Mouse (Mus musculus) layer of hippocampus, adult 6 months (tissue): ENCODE measurements around the gene Epyc. TPM values are rescaled to one million over a fixed set of nuclear protein-coding genes. Genes with fewer than 3 reads are reported as not detected.

Experiments used
- long read RNA-seq, 2 experiments: library from polyadenylated mRNA; unstranded; transcript quantifications; one replicate each; pipeline ENCODE4 v2.0.0; 2019 to 2020
- polyA plus RNA-seq: library from polyadenylated mRNA; unstranded; fragments of <200 nt; fragmentation: Nextera tagmentation; gene quantifications from 2 replicates; pipeline ENCODE4 v1.2.3, GENCODE M21; 2021

Gene Epyc
- 0.67 and 0.82 TPM in 2 replicates for polyA plus RNA-seq
- long read RNA-seq, experiment 1 = 0 reads
- long read RNA-seq, experiment 2 = 0 reads

DNA sequence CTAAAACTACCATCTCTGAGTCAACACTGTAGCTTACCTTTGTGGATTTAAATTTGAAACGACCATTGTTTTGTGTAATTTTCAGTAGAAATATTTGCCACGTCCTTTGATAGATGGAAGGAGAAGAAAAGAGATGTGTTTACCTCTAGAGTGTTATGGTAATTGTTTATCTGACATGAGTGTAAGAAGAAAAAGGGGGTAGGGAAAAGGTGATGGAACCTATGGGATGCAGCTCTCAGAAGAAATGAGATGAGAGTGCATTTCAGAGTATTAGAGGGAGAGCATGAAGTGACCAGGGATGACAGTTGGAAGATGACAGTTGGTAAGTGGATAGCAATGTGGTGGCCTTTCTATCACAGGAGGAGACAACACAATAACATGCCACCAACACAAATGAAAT is at the start of gene Epyc:
Gene Epyc, plus strand, starts transcription at position 301 of the 400 bp plus-strand sequence.

DNA sequence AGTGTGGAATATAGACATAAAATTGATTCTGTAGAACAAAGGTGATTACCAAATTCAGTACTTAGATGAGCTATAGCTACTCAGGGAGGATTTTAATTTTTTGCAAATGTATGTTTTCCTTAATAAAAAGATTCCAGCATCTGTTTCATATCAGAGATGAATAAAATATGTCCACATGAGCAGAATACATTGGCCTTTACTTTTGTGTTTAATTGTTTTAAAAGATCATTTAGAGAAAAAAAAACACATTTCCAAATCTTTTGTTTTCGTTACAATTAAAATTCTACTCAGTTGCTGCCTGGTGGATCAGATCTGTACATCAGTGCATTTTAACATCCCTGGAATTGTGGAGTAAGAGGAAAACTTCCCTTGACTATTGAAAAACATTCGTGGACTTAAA is 37.3 kb upstream of the Epyc start, which contains the start of gene Kera:
Gene Kera, plus strand, starts transcription at position 301 of the 400 bp plus-strand sequence.

DNA sequence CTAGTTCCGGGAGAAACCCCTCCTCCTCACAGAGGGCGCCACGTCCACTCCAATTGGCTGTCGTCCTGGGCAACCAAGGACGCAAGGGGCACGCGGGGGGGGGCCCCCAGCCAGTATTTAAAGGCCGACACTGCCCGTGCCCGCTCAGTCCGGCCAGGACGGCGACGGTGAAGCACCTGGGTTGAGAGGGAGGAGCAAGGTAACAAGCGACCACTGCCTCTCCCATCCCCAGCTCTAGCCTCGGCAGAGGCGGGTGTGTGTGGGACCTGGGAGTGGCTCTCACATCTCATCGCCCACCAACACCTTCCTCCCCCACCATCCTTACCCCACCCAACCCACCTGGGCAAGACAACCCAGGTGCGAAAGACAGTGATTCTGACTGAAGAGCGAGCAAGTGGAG is 49.0 kb downstream of the Epyc start, which contains the start of gene Ccer1:
Gene Ccer1, plus strand, starts transcription at position 147 of the 400 bp plus-strand sequence.

DNA sequence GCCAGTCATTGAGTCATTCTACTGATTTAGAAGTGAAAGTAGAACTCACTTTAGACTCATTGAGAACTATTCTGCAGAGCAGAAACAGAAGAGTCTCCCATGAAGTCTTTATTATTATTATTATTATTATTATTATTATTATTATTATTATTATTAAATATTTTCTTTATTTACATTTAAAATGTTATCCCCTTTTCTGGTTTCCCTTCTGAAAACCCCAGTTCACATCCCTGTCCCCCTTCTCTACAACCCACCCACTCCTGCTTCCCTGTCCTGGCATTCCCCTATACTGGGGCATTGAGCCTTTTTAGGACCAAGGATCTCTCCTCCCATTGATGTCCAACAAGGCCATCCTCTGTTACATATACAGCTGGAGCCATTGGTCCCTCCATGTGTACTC is 82.8 kb downstream of the Epyc start, which contains the start of gene C030005K15Rik:
Gene C030005K15Rik, minus strand, starts transcription at position 101 of the 400 bp plus-strand sequence.

Other genes with a start within 250 kb of the Epyc start
- gene Dcn, start 164.5 kb upstream of the Epyc start, polyA plus RNA-seq = 90.5 and 95.3 TPM in 2 replicates
- 3.0 and 3.7 TPM in 2 replicates for gene Lum, start 78.9 kb upstream of the Epyc start, polyA plus RNA-seq
- not detected in 2 replicates for gene Kera, start 37.2 kb upstream of the Epyc start, polyA plus RNA-seq
- gene Ccer1, start 49.0 kb downstream of the Epyc start, polyA plus RNA-seq = not detected in 2 replicates
- not detected in 2 replicates for gene C030005K15Rik, start 82.7 kb downstream of the Epyc start, polyA plus RNA-seq